ENCODE assay signal across 14 mouse cellular contexts in the genomic region with DNA sequence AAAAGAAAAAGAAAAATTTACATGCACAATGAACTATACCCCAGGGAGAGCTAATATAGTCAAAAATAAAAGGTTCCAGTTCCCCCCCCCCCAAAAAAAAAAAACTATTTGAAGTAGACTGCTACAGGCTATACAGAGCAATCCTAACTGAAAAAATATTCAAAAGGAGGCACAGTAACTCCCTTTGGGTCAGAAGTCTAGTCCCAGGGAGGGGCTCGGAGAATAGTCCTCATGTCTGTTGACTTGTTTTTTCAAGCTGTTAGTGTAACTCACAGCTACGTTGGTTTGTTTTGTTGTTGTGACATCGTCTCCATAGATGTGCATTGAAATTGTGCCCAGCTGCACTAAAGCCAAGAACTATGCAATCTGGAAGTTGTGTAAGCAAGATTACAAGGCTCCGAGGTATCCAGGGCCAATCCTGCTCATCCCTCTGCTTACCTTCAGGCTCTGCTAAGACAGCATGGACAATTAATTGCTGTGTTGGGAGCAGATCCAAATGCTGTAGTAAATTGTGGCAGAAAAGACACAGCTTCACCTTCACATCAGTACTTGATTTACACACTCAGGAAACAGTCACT.
A peak's percentile ranks its signal among the peaks of the same experiment; 100 is the strongest.
DNase-seq lines count a peak whose midpoint lies in the region; ATAC-seq lines count a peak whose summit lies in the region.
"Had no signal": no experiment of that assay in that cellular context is flagged by ENCODE, and none has a peak within 500 bp of the region (broad histone marks: within the 10 kb centered on the region; RNA-seq: fewer than 3 reads in every experiment).

No protein-coding gene starts in this region.

- WGBS in kidney, embryonic 15.5 days: 61% methylated on average over 4 of the region's 4 CpGs

- H3K9me3 ChIP-seq in kidney, embryonic 15.5 days (replicated peaks): no peaks in the 10 kb centered on the region
- H3K9me3 ChIP-seq: heart, embryonic 15.5 days; limb, embryonic 13.5 days; midbrain, embryonic 10.5 days; neural tube, embryonic 15.5 days had no signal

- H3K27ac ChIP-seq in kidney, embryonic 15.5 days: no peak overlapping the region
- H3K27ac ChIP-seq: heart, embryonic 15.5 days; limb, embryonic 13.5 days; midbrain, embryonic 10.5 days; neural tube, embryonic 15.5 days had no signal

- H3K27me3 ChIP-seq in kidney, embryonic 15.5 days: no peaks in the 10 kb centered on the region
- H3K27me3 ChIP-seq: heart, embryonic 15.5 days; limb, embryonic 13.5 days; neural tube, embryonic 15.5 days had no signal

- H3K4me2 ChIP-seq in kidney, embryonic 15.5 days: no peak overlapping the region
- H3K4me2 ChIP-seq: heart, embryonic 15.5 days; limb, embryonic 13.5 days; neural tube, embryonic 15.5 days had no signal

- DNase-seq in kidney, adult 8-10 months: no peak
- DNase-seq in adrenal gland, postnatal 36 days: peak; percentile 11 to 57
- DNase-seq in heart, postnatal 14 days: peak; percentile 2 to 16
- peak; percentile 2 for DNase-seq in ovary, postnatal 36 days (ENCODE audit: low spot score)
- no peak for DNase-seq in thymus, postnatal 4 days
- DNase-seq: cerebellum, adult 2 months had no signal

- no peak overlapping the region for H3K9ac ChIP-seq in kidney, embryonic 15.5 days
- H3K9ac ChIP-seq: heart, embryonic 15.5 days; limb, embryonic 13.5 days; neural tube, embryonic 15.5 days had no signal

- intact Hi-C loops in heart, postnatal 14 days (cut with DNase I): no loop called here

- no peaks in the 10 kb centered on the region for H3K36me3 ChIP-seq in kidney, embryonic 15.5 days
- H3K36me3 ChIP-seq: heart, embryonic 15.5 days; limb, embryonic 13.5 days; midbrain, embryonic 10.5 days; neural tube, embryonic 15.5 days had no signal

- ATAC-seq in kidney, embryonic 15.5 days (replicated peaks; ENCODE audit: low FRiP score): 0 out of 2 replicates have a peak, but pooled peaks have one; percentile 22
- no peak for ATAC-seq in granulocyte monocyte progenitor cell, adult 5-6 weeks (replicated peaks; ENCODE audit: poor library complexity, severe bottlenecking)
- ATAC-seq: activated CD4-positive, CD25-positive, alpha-beta regulatory T cell, adult 4 months; intestine, embryonic 16.5 days had no signal

- no peak overlapping the region for H3K4me3 ChIP-seq in kidney, embryonic 15.5 days (replicated peaks)
- H3K4me3 ChIP-seq: heart, embryonic 15.5 days; limb, embryonic 13.5 days; midbrain, embryonic 10.5 days; neural tube, embryonic 15.5 days had no signal

- H3K4me1 ChIP-seq in kidney, embryonic 15.5 days: peaks cover 3% of the 10 kb centered on the region
- H3K4me1 ChIP-seq: heart, embryonic 15.5 days; midbrain, embryonic 10.5 days; neural tube, embryonic 15.5 days had no signal

Comparison
In these comparisons a context has a peak if more than half of its experiments do, and no peak if none do; other contexts are left out.
1. DNase-seq: peak in adrenal gland, postnatal 36 days (2 of 2), heart, postnatal 14 days (2 of 2) and ovary, postnatal 36 days (single experiment); none in kidney, adult 8-10 months (0 of 2) and thymus, postnatal 4 days (single experiment).